Mouse (Mus musculus): ENCODE data around the gene Gm8165.
"Not testable (repeated sequence)": the region's sequence is repeated elsewhere in the genome, so short reads cannot be mapped to it uniquely, and the experiment has no call there.

Gene Gm8165

DNA sequence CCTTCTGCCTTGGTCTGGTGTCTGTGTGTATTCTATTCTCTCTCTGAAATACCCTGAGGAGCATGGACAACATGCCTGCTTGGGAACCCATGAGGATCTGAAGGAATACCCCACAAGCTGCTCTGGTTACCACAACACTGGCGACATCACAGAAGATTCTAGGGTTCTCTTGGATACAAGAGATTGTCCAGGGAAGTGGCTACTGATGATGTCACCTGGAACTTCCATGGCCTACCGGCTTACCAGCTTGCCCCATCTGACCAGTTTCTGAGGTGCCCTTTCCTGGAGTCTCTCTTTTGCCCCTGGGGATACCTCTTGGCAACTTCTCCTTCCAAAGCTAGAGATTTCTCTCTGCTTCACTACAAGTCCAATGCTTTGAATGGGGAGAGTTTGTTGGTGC lies at the start of gene Gm8165:
Gene Gm8165 (minus strand): TSS at position 101 of the 400 bp plus-strand sequence.
- DNase-seq (ENCODE audit: low spot score in 2 of 2) = not testable (repeated sequence)

- not testable (repeated sequence) for DNase-seq (ENCODE audit: low spot score in 2 of 2)
Measured at GRCm38 (mm10) chr14:43697621-43698020, 20.6 kb upstream of the Gm8165 start, which contains the start of gene Gm7324. Gene Gm7324 (plus strand): TSS chr14:43697828.

Measured in spleen, postnatal 4 days (tissue).